Mouse (Mus musculus): ENCODE results near the gene Uts2b.
"Not testable (repeated sequence)": the region's sequence is repeated elsewhere in the genome, so short reads cannot be mapped to it uniquely, and the experiment has no call there.

Uts2b gene

GRCm38 (mm10) chr16:27326463-27326862 is 43.6 kb downstream of the Uts2b start:
- peak; percentile 51 for DNase-seq (ENCODE audit: low read depth, low spot score)
- Histone ChIP-seq H3K27me3 (ENCODE audit: control insufficient read depth, insufficient read depth, low read length, poor library complexity, severe bottlenecking) (no peaks in the 10 kb centered on the region), H3K36me3 (ENCODE audit: control insufficient read depth, insufficient read depth, low read length, poor library complexity, severe bottlenecking) (no peaks in the 10 kb centered on the region)

- Histone ChIP-seq H3K36me3 (ENCODE audit: control insufficient read depth, insufficient read depth, low read length, poor library complexity, severe bottlenecking) (no peaks in the 10 kb centered on the region), H3K27me3 (ENCODE audit: control insufficient read depth, insufficient read depth, low read length, poor library complexity, severe bottlenecking) (no peaks in the 10 kb centered on the region)
- DNase-seq (ENCODE audit: low read depth, low spot score), result peak; percentile 7
Observed at GRCm38 (mm10) chr16:27322047-27322446, 48.0 kb downstream of the Uts2b start.

GRCm38 (mm10) chr16:27319099-27319498 is 50.9 kb downstream of the Uts2b start:
- Histone ChIP-seq H3K36me3 (ENCODE audit: control insufficient read depth, insufficient read depth, low read length, poor library complexity, severe bottlenecking) (no peaks in the 10 kb centered on the region), H3K27me3 (ENCODE audit: control insufficient read depth, insufficient read depth, low read length, poor library complexity, severe bottlenecking) (no peaks in the 10 kb centered on the region)
- DNase-seq (ENCODE audit: low read depth, low spot score), result no peak

GRCm38 (mm10) chr16:27307189-27307588 is 62.9 kb downstream of the Uts2b start, which contains the start of gene Ostn:
TSS of gene Ostn (plus strand) at chr16:27307489.
- H3K27me3 ChIP-seq (ENCODE audit: control insufficient read depth, insufficient read depth, low read length, poor library complexity, severe bottlenecking); H3K36me3 ChIP-seq (ENCODE audit: control insufficient read depth, insufficient read depth, low read length, poor library complexity, severe bottlenecking); DNase-seq (ENCODE audit: low read depth, low spot score): not testable (repeated sequence)

All from splenic B cell, adult 2 months (primary cell).